Mouse (Mus musculus) urinary bladder, adult 18-20 months (tissue): ENCODE results near the gene Ebf3.

Source experiments
- DNase-seq, 2 experiments: peaks; one replicate each; pipeline ENCODE4 v3.0.0; 2022; ENCODE audit warnings: low spot score in 2 of 2, mixed read lengths in 2 of 2

The Ebf3 gene

GRCm38 (mm10) chr7:137206770-137207285 lies 107.4 kb downstream of the Ebf3 start:
- no peak for DNase-seq

DNA sequence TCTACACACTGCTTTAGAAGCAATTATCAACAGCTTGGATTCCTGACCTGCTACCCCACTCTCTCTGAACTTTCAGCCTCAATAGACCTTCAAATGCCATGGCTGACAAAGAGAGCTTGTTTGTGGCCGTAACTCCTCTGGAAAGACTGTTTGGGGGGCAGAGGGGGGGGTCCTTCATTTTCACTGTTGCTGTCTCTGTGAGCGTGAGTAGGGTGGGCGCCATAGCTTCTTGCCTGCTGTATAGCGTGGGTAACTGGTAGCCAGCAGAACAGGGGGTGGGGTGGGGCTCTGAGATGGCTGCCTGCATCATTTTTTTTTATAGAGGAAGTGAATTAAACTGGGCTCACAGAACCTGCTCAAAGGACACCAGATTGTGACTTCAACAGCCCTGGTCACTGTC lies 114.7 kb downstream of the Ebf3 start:
- DNase-seq, result no peak

GRCm38 (mm10) chr7:137198921-137199320 lies 115.3 kb downstream of the Ebf3 start:
- DNase-seq, result no peak

DNA sequence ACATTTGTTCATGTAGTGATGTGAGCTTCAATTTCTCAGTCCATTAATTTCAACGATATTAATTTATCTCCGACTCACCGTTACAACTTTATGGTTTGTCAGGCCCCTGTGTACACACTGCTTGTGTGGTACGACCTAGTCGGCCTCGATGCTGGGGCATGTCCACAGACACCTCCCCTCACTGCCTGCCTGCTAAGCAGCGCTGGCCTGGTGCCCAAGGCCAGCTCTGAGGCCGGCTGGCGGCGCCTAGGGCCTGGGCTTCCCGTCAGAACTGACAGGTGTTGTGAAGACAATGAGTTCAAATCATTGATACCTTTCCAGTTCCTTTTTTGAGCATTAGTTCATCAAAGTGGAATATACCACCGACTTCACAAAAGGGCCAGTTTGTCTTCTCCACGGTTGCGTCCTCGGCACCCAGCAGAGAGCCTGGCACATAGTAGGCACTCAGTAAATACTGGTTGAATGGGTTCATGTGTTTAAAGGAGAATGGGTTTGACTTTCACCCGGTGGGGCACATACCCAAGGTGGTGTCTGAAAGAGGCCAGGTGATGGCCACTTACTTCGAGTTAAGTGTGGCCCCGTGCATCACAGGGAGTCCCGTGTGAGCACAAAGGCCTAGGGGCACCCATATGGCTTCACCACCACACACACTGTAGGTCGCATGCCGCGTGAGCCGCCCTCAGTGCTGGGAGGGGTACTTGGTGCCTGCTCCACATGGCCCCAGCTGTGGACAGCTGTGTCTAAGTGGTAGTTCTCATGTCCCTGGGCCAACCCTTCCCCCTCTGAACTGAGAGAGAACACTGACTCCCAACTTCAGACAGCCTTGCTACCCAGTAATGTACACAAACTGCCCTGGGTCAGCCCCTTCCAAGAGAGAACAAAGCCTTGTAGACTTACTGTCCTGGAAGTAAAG lies 116.9 kb downstream of the Ebf3 start:
- no peak for DNase-seq

DNA sequence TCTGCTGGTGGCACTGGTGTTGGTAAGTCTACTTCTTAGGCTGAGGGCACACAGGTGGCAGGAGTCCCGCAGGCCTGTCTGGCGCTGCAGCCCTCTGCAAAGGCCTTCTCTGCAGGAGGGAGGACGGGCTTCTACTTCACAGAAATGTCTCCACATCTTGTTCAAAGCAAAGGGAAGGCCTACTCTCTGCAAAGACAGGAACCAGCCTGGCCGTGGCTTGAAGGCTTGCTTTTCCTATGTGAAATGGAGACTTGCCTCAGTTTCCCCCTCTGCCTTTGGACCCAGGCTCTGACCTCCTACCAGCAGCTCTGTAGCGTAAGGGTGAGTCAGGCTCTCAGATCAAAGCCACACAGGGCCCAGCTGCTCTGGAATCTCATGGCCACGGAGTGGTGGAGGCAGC lies 117.7 kb downstream of the Ebf3 start:
- no peak for DNase-seq

DNA sequence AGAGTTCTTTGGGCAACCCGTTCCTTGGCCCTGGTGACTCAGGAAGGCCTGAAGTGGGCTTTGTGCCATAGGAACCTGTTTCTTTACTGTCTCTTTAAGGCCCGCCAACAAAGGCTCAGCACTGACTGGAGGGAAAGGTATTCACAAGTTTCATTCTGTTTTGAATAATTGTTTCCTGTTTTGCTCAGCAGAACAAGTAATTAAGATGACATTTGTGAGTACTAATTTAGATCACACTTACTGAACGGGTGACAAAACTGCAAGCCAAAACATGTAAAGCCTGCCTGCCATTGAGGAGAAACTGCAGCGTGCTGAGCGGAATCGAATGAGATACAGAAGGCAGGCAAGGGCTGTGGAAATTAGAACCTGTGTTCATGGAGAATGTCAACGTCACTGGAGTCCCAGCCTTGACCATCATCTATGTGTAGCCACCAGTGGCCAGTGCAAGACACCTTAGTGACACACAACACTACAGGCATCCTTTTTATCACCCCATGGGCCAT lies 121.4 kb downstream of the Ebf3 start:
- no peak for DNase-seq

DNA sequence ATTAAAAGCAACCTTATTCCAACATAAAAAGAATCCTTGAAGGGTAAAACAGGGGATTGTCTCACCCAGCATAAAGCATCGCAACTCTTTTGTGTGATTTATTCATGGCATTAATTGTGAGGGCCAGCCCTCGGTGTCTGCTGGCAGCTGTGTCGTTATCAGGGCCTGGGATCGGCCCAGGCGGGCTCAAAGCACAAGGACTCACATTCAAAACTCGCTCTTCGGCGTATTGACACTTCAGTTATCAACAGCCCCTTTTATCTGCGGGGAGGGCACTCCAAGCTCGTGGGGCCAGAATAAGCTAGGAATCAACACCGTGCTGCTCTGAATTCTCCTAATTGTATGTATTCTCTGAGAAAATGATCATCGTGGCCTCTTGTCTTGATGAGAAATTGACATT lies 122.4 kb downstream of the Ebf3 start:
- DNase-seq, result no peak

GRCm38 (mm10) chr7:137172278-137172677 lies 142.0 kb downstream of the Ebf3 start:
- DNase-seq, result no peak

DNA sequence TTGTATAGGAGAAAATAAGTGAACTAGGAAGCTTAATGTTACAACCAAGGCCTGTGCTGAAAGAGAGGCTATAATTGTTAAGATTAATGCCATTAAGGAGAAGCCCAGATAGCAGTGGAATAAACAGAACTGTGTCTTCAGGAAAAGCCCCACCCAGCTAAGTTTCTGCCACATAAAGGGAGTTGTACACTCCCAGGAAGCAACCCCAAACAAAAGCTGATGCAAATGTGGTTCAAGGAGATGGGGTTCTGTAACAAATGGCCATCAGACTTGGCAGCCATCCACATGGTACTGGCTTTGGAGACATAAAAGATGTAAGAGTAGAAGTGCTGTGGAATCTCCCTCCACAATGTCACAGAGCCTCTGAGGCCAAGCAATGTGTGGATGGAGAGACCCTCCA lies 155.2 kb downstream of the Ebf3 start:
- DNase-seq, result no peak

DNA sequence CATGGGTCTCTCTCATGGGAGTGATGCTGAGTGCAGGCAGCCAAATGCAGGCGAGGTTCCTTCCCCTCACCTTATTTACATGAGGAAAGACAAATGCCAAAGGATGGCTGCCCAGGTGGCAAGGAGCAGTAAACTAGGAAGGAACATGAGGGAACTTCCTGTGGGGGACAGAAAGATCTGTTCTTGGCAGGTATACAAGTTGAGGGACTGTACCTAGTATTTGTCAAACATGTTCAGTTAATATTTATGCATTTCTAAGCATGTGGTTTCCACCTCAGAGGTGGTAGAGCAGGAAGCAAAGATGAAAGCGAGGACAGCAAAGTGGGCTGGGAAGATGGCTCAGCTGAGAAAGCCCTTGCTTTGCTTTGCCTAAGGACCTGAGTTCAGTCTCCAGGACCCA lies 159.6 kb downstream of the Ebf3 start:
- DNase-seq, result no peak

GRCm38 (mm10) chr7:137151854-137152253 lies 162.4 kb downstream of the Ebf3 start:
- no peak for DNase-seq

DNA sequence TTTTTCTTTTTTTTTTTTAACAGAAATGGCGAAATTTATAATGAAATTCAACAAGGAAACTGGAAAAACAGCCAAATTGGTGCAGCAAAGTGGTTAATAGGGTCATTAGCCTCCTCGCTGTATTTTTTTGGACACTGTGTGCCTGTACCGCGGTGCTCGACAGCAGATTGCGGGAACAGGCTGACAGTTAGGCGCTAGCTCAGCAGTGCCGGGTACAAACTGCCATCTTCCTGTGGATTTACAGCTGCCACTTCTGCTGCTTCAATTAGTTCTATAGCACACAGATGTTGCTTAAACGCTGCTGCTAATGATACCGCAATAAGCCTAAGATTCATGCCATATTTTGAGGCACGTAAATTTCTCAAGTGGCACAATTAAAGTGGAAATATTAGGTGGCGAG lies 167.1 kb downstream of the Ebf3 start:
- DNase-seq, result no peak
